Mouse (Mus musculus) lung, postnatal 0 days (tissue): ENCODE measurements at regions not wholly inside any gene's neighbourhood (a gene's known extent, or its start where the extent isn't known, plus 50 kb on each side); places are given as distances from the start of the nearest gene placed in this dataset. TPM values are rescaled to one million over a fixed set of nuclear protein-coding genes. Genes with fewer than 3 reads are reported as not detected.

Experiments used
- ATAC-seq: fragments of 200-750 bp; cut with Nextera tagmentation; 2 replicates; pipeline ENCODE4 v1.8.0; 2017; ENCODE audit warnings: moderate library complexity
- DNase-seq: peaks from one replicate; pipeline ENCODE4 v3.0.0-alpha.2; 2016; ENCODE audit warnings: low spot score
- H3K27ac ChIP-seq: fragments of 300-500 bp; sonication (generic); 2 replicates; pipeline ENCODE4 v1.5.1; 2014; ENCODE audit warnings: antibody characterized with exemption, mild to moderate bottlenecking, low read length, mixed read lengths
- H3K27me3 ChIP-seq: fragments of 300-500 bp; sonication (generic); replicated peaks from 2 replicates; pipeline ENCODE4 v1.6.1; 2014; ENCODE audit warnings: low read length, mixed read lengths; ENCODE audit not compliant: insufficient read depth
- H3K36me3 ChIP-seq: fragments of 300-500 bp; sonication (generic); 2 replicates; pipeline ENCODE4 v1.6.1; 2014; ENCODE audit warnings: low read length, mixed read lengths; ENCODE audit not compliant: insufficient read depth
- H3K4me1 ChIP-seq: fragments of 300-500 bp; sonication (generic); 2 replicates; pipeline ENCODE4 v1.6.1; 2014; ENCODE audit warnings: antibody characterized with exemption, low read depth, low read length, mixed read lengths; ENCODE audit not compliant: insufficient read depth
- H3K4me2 ChIP-seq: fragments of 300-500 bp; sonication (generic); replicated peaks from 2 replicates; pipeline ENCODE4 v1.6.1; 2014; ENCODE audit warnings: low read depth, mild to moderate bottlenecking, low read length, moderate library complexity, mixed read lengths
- H3K4me3 ChIP-seq: fragments of 300-500 bp; sonication (generic); 2 replicates; pipeline ENCODE4 v1.5.1; 2014; ENCODE audit warnings: low read depth, low read length
- H3K9ac ChIP-seq: fragments of 300-500 bp; sonication (generic); replicated peaks from 2 replicates; pipeline ENCODE4 v1.6.1; 2014; ENCODE audit warnings: low read depth, mild to moderate bottlenecking
- H3K9me3 ChIP-seq: fragments of 300-500 bp; sonication (generic); 2 replicates; pipeline ENCODE4 v1.6.1; 2016; ENCODE audit warnings: low read length, mixed read lengths
- CTCF ChIP-seq: IDR thresholded peaks from 2 replicates; pipeline ENCODE4 v1.5.1; 2016; ENCODE audit warnings: antibody characterized with exemption, mild to moderate bottlenecking
- EP300 ChIP-seq: IDR thresholded peaks from 2 replicates; pipeline ENCODE4 v1.6.1; 2016; ENCODE audit warnings: antibody characterized with exemption, mild to moderate bottlenecking, control low read depth
- WGBS: fragments of 180-500 bp; shearing (Covaris S2); extraction: QIAGEN DNeasy Blood & Tissue Kit; methylation state at CpG from one replicate; pipeline ENCODE4 v1.1.7; 2014; 5-methylcytosine and 5-hydroxymethylcytosine counted together
- microRNA-seq: library from miRNA; unstranded; fragments of <30 nt; microRNA quantifications from one replicate; pipeline ENCODE4, GENCODE M21; 2016

DNA sequence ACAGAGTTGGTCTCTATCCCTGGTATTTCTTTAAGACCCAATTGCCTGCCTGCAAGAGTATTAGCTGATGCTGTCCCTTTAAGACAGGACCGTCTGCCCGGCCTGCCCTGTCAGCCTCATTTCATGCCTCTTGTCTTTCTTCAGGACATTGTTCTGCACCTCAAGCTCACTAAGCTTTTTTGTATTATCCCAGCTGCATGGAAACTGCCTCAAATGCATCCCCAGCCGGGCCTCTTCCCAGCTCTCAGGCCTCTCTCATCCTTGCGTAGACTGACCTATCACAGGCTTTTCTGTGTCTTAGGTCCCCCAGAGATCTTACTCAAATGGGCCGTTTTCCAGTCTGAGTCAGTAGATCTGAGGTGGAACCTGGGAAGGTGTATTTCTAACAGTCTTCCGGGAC is 316.2 kb downstream of the Sox2 start:
- Histone ChIP-seq H3K4me1 (no peaks in the 10 kb centered on the region), H3K4me3 (no peak overlapping the region), H3K4me2 (no peak overlapping the region), H3K36me3 (no peaks in the 10 kb centered on the region), H3K9me3 (no peaks in the 10 kb centered on the region), H3K9ac (no peak overlapping the region), H3K27me3 (no peaks in the 10 kb centered on the region), H3K27ac (no peak overlapping the region)
- ATAC-seq (no peak), DNase-seq (no peak)
- 74% methylated on average over 6 of the region's 6 CpGs for WGBS
- TF ChIP-seq EP300 = no peak
- no peak for TF ChIP-seq CTCF

DNA sequence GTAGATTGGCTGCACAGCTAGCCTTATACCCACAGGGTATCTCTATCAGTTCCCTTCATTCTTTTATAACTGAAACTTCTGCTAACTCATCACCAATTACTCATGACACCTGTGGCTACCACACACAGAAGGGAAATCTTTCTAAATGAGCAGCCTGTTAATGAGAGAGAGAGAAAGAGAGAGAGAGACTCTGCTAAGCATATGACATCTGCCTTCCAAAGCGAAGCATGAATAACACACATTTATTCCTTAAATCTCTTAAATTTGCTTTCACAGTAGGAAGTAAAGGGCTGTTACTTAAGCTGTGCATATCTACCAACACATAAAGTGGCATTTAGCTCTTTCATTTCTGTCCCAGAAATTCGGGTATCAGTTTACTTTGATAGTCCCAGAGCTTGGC is 317.7 kb downstream of the Sox2 start:
- Histone ChIP-seq H3K9ac (no peak overlapping the region), H3K9me3 (no peaks in the 10 kb centered on the region), H3K27me3 (no peaks in the 10 kb centered on the region), H3K4me2 (no peak overlapping the region), H3K4me3 (no peak overlapping the region), H3K36me3 (no peaks in the 10 kb centered on the region), H3K27ac (no peak overlapping the region), H3K4me1 (no peaks in the 10 kb centered on the region)
- TF ChIP-seq CTCF (no peak), EP300 (no peak)
- no peak for ATAC-seq
- DNase-seq = no peak
- WGBS = 56% methylated on average over 2 of the region's 2 CpGs

DNA sequence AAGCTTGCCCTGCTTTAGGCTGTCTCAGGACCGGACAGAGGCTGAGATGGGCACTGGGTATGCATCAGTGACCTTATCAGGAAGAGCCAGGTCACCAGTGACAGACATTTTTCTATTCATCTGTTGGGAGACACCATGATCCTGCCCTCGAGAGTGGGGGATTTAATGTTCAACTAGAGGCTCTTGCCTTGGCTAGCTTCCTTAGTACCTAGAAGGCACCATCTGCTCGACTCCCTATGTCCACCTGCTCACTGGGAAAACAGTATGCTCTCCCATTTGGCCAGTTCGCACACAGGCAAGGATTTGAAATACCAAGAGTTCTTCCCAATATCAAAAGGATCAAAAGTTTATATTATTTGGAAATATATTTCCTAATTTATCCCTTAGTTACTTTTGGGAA is 321.3 kb downstream of the Sox2 start:
- Histone ChIP-seq H3K9ac (no peak overlapping the region), H3K4me1 (no peaks in the 10 kb centered on the region), H3K4me2 (no peak overlapping the region), H3K9me3 (no peaks in the 10 kb centered on the region), H3K36me3 (no peaks in the 10 kb centered on the region), H3K27me3 (no peaks in the 10 kb centered on the region), H3K27ac (no peak overlapping the region), H3K4me3 (no peak overlapping the region)
- DNase-seq (no peak), ATAC-seq (no peak)
- no peak for TF ChIP-seq EP300
- WGBS = 65% methylated on average over 4 of the region's 4 CpGs

GRCm38 (mm10) chr3:34974371-34974770 is 324.2 kb downstream of the Sox2 start:
- Histone ChIP-seq H3K4me2 (no peak overlapping the region), H3K4me1 (no peaks in the 10 kb centered on the region), H3K9ac (no peak overlapping the region), H3K27me3 (no peaks in the 10 kb centered on the region), H3K36me3 (no peaks in the 10 kb centered on the region), H3K9me3 (no peaks in the 10 kb centered on the region), H3K27ac (no peak overlapping the region), H3K4me3 (no peak overlapping the region)
- no peak for DNase-seq
- 64% methylated on average over 7 of the region's 7 CpGs for WGBS
- TF ChIP-seq CTCF = no peak
- TF ChIP-seq EP300 = no peak
- ATAC-seq = no peak

Small RNAs in the stretch of these regions (microRNA-seq; reads per million reads assigned to microRNA genes)
- not detected for gene Mir6378
